Mouse (Mus musculus) thymus, adult 2 months (tissue): ENCODE measurements around the gene Polr2c. TPM values are rescaled to one million over a fixed set of nuclear protein-coding genes. Genes with fewer than 3 reads are reported as not detected.

Experiments
- DNase-seq: peaks from one replicate; pipeline ENCODE4 v3.0.0; 2021
- H3K27ac ChIP-seq: fragments of 200-500 bp; 2 replicates; pipeline ENCODE4 v1.5.1; 2012; ENCODE audit warnings: low read length, control low read depth; ENCODE audit not compliant: control insufficient read depth, insufficient read depth
- H3K27me3 ChIP-seq: fragments of 200-500 bp; 2 replicates; pipeline ENCODE4 v1.6.1; 2012; ENCODE audit warnings: mild to moderate bottlenecking, low read length, moderate library complexity, mixed read lengths; ENCODE audit not compliant: control insufficient read depth, insufficient read depth
- H3K36me3 ChIP-seq: fragments of 200-500 bp; 2 replicates; pipeline ENCODE4 v1.6.1; 2012; ENCODE audit warnings: mild to moderate bottlenecking, low read length, moderate library complexity; ENCODE audit not compliant: control insufficient read depth, insufficient read depth
- H3K4me1 ChIP-seq: fragments of 200-500 bp; replicated peaks from 2 replicates; pipeline ENCODE4 v1.6.1; 2012; ENCODE audit warnings: low read length; ENCODE audit not compliant: control insufficient read depth, insufficient read depth
- H3K4me3 ChIP-seq: fragments of 200-500 bp; 2 replicates; pipeline ENCODE4 v1.5.1; 2012; ENCODE audit warnings: mild to moderate bottlenecking, low read length, control low read depth, moderate library complexity; ENCODE audit not compliant: control insufficient read depth, insufficient read depth
- CTCF ChIP-seq: fragments of 200-500 bp; IDR thresholded peaks from 2 replicates; pipeline ENCODE4 v1.5.1; 2012; ENCODE audit warnings: mild to moderate bottlenecking, control low read depth, low read length, moderate library complexity, borderline replicate concordance; ENCODE audit not compliant: control insufficient read depth, poor library complexity, insufficient read depth; ENCODE audit errors: extremely low read depth
- POLR2A ChIP-seq: fragments of 200-500 bp; IDR thresholded peaks from 2 replicates; pipeline ENCODE4 v1.6.1; 2012; ENCODE audit warnings: mild to moderate bottlenecking, low read length, control low read depth, moderate library complexity; ENCODE audit not compliant: control insufficient read depth, poor library complexity, insufficient read depth; ENCODE audit errors: extremely low read depth
- WGBS: fragments of 180-500 bp; shearing (Covaris S2); methylation state at CpG from one replicate; pipeline ENCODE4 v1.1.7; 2018; 5-methylcytosine and 5-hydroxymethylcytosine counted together
- polyA plus RNA-seq: library from polyadenylated mRNA; depleted of rRNA; stranded (reverse); fragments of >200 nt; gene quantifications from 2 replicates; pipeline ENCODE4 v1.2.3, GENCODE M21; 2012

Polr2c gene
- polyA plus RNA-seq, 1 experiment: 160 TPM

DNA sequence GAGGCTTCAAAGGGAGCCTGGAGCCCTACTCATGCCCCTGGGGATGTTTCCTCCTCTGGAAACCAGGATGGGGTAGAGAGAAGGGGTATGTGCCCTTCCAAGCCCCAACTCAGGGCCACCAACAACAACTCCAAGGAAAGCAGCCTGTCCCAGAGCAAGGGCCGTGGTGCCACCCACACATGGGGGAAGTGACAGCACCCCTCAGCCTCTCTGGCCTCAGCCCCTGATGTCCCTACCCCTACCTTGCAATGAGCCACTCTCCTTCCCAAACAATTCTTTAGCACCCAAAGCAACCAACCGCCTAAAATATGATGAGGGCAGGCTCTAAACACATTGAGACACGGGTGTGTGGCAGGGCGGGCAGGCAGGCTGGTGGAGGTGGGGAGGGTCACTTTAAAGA, 12.8 kb downstream of the Polr2c start:
- no peak overlapping the region for H3K27ac ChIP-seq
- WGBS: 46% methylated on average over 4 of the region's 4 CpGs
- H3K27me3 ChIP-seq: no peaks in the 10 kb centered on the region; the same call in 1 of the 2 replicates
- H3K4me1 ChIP-seq: peaks cover 11% of the 10 kb centered on the region; the same call in 1 of the 2 replicates
- TF ChIP-seq POLR2A (no peak), CTCF (no peak)
- no peaks in the 10 kb centered on the region for H3K36me3 ChIP-seq
- H3K4me3 ChIP-seq: no peak overlapping the region
- no peak for DNase-seq

- H3K36me3 ChIP-seq: no peaks in the 10 kb centered on the region
- no peak for TF ChIP-seq POLR2A
- no peak for TF ChIP-seq CTCF
- H3K27ac ChIP-seq: no peak overlapping the region
- peak overlapping the region; percentile 2; the same call in 1 of the 2 replicates for H3K4me3 ChIP-seq
- no peaks in the 10 kb centered on the region; the same call in 1 of the 2 replicates for H3K27me3 ChIP-seq
- WGBS: 4% methylated on average over 22 of the region's 22 CpGs
- no peak for DNase-seq
- peaks cover 16% of the 10 kb centered on the region for H3K4me1 ChIP-seq
Measured at GRCm38 (mm10) chr8:94870474-94871107, 13.3 kb downstream of the Polr2c start.

GRCm38 (mm10) chr8:94871108-94871894, 14.1 kb downstream of the Polr2c start:
- 10% methylated on average over 7 of the region's 7 CpGs for WGBS
- Histone ChIP-seq H3K36me3 (no peaks in the 10 kb centered on the region), H3K4me1 (peaks cover 21% of the 10 kb centered on the region), H3K27ac (no peak overlapping the region), H3K27me3 (no peaks in the 10 kb centered on the region; the same call in 1 of the 2 replicates), H3K4me3 (peak overlapping the region; percentile 2; the same call in 1 of the 2 replicates)
- no peak for TF ChIP-seq CTCF
- no peak for TF ChIP-seq POLR2A
- no peak for DNase-seq

DNA sequence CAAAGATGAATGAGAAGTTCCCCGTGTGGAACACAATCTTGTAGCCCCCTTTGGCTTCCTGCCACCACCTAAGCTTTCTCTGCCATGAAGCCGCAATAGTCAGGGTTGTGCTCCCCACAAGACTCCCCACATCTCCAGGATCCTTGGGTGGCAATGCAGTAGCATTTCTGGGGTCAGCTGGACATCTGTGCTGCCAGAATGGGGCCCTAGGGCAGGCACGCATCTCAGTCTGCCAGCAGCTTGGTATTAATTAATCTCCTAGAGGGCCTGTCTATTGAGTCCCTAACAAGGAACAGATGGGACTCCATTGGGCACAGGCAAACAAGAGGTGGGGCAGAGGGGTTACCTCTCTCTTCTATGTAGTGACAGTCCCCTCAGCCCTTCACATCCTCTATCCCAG, 14.9 kb downstream of the Polr2c start:
- H3K36me3 ChIP-seq: no peaks in the 10 kb centered on the region
- H3K27me3 ChIP-seq: no peaks in the 10 kb centered on the region; the same call in 1 of the 2 replicates
- DNase-seq: no peak
- no peak for TF ChIP-seq POLR2A
- no peak for TF ChIP-seq CTCF
- H3K4me1 ChIP-seq: peaks cover 26% of the 10 kb centered on the region
- 65% methylated on average over 3 of the region's 3 CpGs for WGBS
- no peak overlapping the region for H3K27ac ChIP-seq
- no peak overlapping the region for H3K4me3 ChIP-seq

DNA sequence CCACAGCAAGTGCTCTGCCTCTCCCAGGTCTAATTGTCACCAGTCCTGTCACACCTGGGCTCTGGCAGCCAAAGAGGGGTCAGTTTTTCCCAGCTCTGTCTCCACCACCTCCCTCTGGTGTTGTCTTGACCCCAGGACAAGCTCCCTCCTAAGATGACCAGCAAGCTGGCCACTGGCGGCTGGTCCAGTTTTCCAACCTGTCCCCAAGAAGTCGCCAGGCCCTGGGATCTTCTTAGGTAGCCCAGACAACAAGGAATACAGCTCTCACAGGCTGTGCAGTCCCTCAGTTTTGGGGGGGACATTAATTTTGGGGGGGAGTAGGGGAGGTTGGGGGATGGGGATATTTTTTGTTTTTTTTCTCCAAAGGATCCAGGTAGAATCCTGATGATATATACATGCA, 15.3 kb downstream of the Polr2c start:
- WGBS: 93% methylated on average over 2 of the region's 2 CpGs
- no peaks in the 10 kb centered on the region; the same call in 1 of the 2 replicates for H3K27me3 ChIP-seq
- no peak overlapping the region for H3K4me3 ChIP-seq

DNA sequence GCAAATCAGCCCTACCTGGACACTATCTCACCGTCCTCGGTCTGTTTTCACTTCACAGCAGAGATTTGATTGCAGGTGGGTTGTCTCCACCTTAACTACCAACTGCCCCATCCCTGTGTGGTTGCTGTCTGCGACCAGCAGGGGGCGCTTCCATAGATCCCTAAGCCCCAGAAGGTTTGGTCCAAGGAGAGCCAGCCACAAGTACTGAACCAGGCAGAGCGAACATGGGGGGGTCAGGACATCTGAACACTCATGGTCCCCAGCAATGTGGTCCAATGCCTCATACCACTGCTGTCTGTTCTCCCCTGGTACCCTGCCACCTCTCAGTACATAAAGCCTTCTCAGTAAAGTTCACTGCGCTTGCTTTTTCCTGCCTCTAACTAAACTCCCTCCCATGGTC, 17.1 kb downstream of the Polr2c start:
- WGBS: 18% methylated on average over 6 of the region's 6 CpGs
- DNase-seq: peak; percentile 69
- Histone ChIP-seq H3K4me3 (no peak overlapping the region), H3K4me1 (peaks cover 26% of the 10 kb centered on the region), H3K27me3 (no peaks in the 10 kb centered on the region; the same call in 1 of the 2 replicates), H3K27ac (no peak overlapping the region), H3K36me3 (no peaks in the 10 kb centered on the region)
- TF ChIP-seq CTCF (peak; percentile 93), POLR2A (no peak)

More for the DNA sequence above, 15.3 kb downstream of the Polr2c start:
- Histone ChIP-seq H3K27ac (no peak overlapping the region), H3K4me1 (peaks cover 26% of the 10 kb centered on the region), H3K36me3 (no peaks in the 10 kb centered on the region)
- no peak for DNase-seq
- no peak for TF ChIP-seq POLR2A
- TF ChIP-seq CTCF: no peak
